Mouse (Mus musculus): ENCODE measurements around the gene Cops7a. TPM values are rescaled to one million over a fixed set of nuclear protein-coding genes. Genes with fewer than 3 reads are reported as not detected.
A peak's percentile ranks its signal among the peaks of the same experiment; 100 is the strongest.

Gene Cops7a
- polyA plus RNA-seq, 1 experiment from 2014 or later, result 112 TPM

- Histone ChIP-seq H3K4me1 (ENCODE audit: control insufficient read depth, insufficient read depth, low read length) (no peaks in the 10 kb centered on the region), H3K4me3 (ENCODE audit: low read depth, low read length) (no peak overlapping the region), H3K27ac (ENCODE audit: low read depth, low read length) (no peak overlapping the region), H3K36me3 (ENCODE audit: control insufficient read depth, insufficient read depth, low read length) (peaks cover 7% of the 10 kb centered on the region), H3K9me3 (ENCODE audit: control insufficient read depth, low read length) (no peaks in the 10 kb centered on the region), H3K9ac (ENCODE audit: low read length) (no peak overlapping the region), H3K4me2 (no peak overlapping the region), H3K27me3 (ENCODE audit: control insufficient read depth, insufficient read depth, low read length) (no peaks in the 10 kb centered on the region)
- DNase-seq (ENCODE audit: low spot score, missing footprints) (no peak), ATAC-seq (ENCODE audit: low FRiP score) (no peak)
- WGBS, result 94% methylated on average over 1 of the region's 1 CpGs
Observed at GRCm38 (mm10) chr6:124941679-124942078, 23.7 kb downstream of the Cops7a start.

GRCm38 (mm10) chr6:124938554-124938953, 26.8 kb downstream of the Cops7a start:
- Histone ChIP-seq H3K36me3 (ENCODE audit: control insufficient read depth, insufficient read depth, low read length) (peaks cover 29% of the 10 kb centered on the region), H3K9me3 (ENCODE audit: control insufficient read depth, low read length) (no peaks in the 10 kb centered on the region), H3K9ac (ENCODE audit: low read length) (no peak overlapping the region), H3K4me3 (ENCODE audit: low read depth, low read length) (no peak overlapping the region), H3K27ac (ENCODE audit: low read depth, low read length) (no peak overlapping the region), H3K4me2 (no peak overlapping the region), H3K4me1 (ENCODE audit: control insufficient read depth, insufficient read depth, low read length) (no peaks in the 10 kb centered on the region), H3K27me3 (ENCODE audit: control insufficient read depth, insufficient read depth, low read length) (no peaks in the 10 kb centered on the region)
- 95% methylated on average over 7 of the region's 7 CpGs for WGBS
- ATAC-seq (ENCODE audit: low FRiP score) (peak; percentile 22; the same call in 1 of the 2 replicates), DNase-seq (ENCODE audit: low spot score, missing footprints) (no peak)

DNA sequence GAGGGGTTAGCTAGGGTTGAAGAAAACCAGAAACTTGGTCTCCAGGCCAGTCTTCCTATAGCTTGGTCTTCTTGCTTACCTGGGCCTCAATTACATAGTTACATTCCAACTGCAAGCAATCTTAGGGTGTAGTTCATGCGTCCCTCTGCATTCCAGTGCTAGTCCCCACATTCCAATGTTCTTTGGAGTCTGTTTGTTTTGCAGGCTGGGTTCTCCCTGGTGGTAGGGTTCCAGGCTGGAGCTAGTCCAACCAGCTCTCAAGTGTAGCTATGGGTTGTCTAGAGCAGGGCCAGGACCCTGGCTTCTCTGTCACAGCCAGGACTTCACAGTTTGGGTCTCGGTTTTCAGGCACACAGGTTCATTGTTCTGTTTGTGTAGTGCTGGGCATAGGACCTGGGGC, 27.8 kb downstream of the Cops7a start:
- H3K27ac ChIP-seq (ENCODE audit: low read depth, low read length), result no peak overlapping the region
- H3K27me3 ChIP-seq (ENCODE audit: control insufficient read depth, insufficient read depth, low read length), result no peaks in the 10 kb centered on the region
- no peaks in the 10 kb centered on the region for H3K9me3 ChIP-seq (ENCODE audit: control insufficient read depth, low read length)
- H3K4me2 ChIP-seq, result no peak overlapping the region
- no peak overlapping the region for H3K9ac ChIP-seq (ENCODE audit: low read length)
- peaks cover 29% of the 10 kb centered on the region for H3K36me3 ChIP-seq (ENCODE audit: control insufficient read depth, insufficient read depth, low read length)
- no peak overlapping the region for H3K4me3 ChIP-seq (ENCODE audit: low read depth, low read length)
- DNase-seq (ENCODE audit: low spot score, missing footprints) (no peak), ATAC-seq (ENCODE audit: low FRiP score) (no peak)
- whole genome bisulfite sequencing, result 85% methylated on average over 2 of the region's 2 CpGs
- peaks cover 2% of the 10 kb centered on the region for H3K4me1 ChIP-seq (ENCODE audit: control insufficient read depth, insufficient read depth, low read length)

- no peak for ATAC-seq (ENCODE audit: low FRiP score)
- Histone ChIP-seq H3K9me3 (ENCODE audit: control insufficient read depth, low read length) (no peaks in the 10 kb centered on the region), H3K4me3 (ENCODE audit: low read depth, low read length) (no peak overlapping the region), H3K9ac (ENCODE audit: low read length) (no peak overlapping the region), H3K27me3 (ENCODE audit: control insufficient read depth, insufficient read depth, low read length) (no peaks in the 10 kb centered on the region), H3K4me1 (ENCODE audit: control insufficient read depth, insufficient read depth, low read length) (peaks cover 6% of the 10 kb centered on the region), H3K4me2 (no peak overlapping the region), H3K27ac (ENCODE audit: low read depth, low read length) (no peak overlapping the region), H3K36me3 (ENCODE audit: control insufficient read depth, insufficient read depth, low read length) (peaks cover 29% of the 10 kb centered on the region)
- no peak for DNase-seq (ENCODE audit: low spot score, missing footprints)
- 80% methylated on average over 1 of the region's 1 CpGs for WGBS
Observed at GRCm38 (mm10) chr6:124936681-124937080, 28.7 kb downstream of the Cops7a start.

DNA sequence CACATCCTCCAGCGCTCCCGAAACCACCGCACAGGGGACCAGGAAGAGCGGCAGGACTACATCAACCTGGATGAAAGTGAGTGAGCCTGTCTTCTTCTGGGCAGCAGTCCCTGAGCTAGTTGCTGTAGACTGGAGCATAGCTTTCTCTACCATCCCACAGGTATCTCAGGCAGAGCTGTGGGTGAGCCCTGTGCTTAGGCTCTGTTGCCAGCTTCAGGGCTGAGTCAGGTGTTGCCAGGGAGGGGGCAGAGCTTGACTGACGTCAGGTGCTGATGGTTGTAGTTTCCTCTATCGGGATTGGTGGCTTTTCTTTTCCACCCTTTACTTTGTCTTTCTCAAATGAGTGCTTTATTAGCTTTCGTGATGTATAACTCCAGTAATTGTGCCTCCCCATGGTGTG, 30.7 kb downstream of the Cops7a start:
- Histone ChIP-seq H3K27me3 (ENCODE audit: control insufficient read depth, insufficient read depth, low read length) (no peaks in the 10 kb centered on the region), H3K9ac (ENCODE audit: low read length) (no peak overlapping the region), H3K27ac (ENCODE audit: low read depth, low read length) (no peak overlapping the region), H3K4me1 (ENCODE audit: control insufficient read depth, insufficient read depth, low read length) (peaks cover 12% of the 10 kb centered on the region), H3K4me3 (ENCODE audit: low read depth, low read length) (no peak overlapping the region), H3K4me2 (no peak overlapping the region), H3K36me3 (ENCODE audit: control insufficient read depth, insufficient read depth, low read length) (peaks cover 29% of the 10 kb centered on the region), H3K9me3 (ENCODE audit: control insufficient read depth, low read length) (no peaks in the 10 kb centered on the region)
- DNase-seq (ENCODE audit: low spot score, missing footprints) (no peak), ATAC-seq (ENCODE audit: low FRiP score) (no peak)
- WGBS, result 95% methylated on average over 7 of the region's 7 CpGs

- Histone ChIP-seq H3K4me1 (ENCODE audit: control insufficient read depth, insufficient read depth, low read length) (peaks cover 12% of the 10 kb centered on the region), H3K9ac (ENCODE audit: low read length) (no peak overlapping the region), H3K4me2 (no peak overlapping the region), H3K4me3 (ENCODE audit: low read depth, low read length) (no peak overlapping the region), H3K27ac (ENCODE audit: low read depth, low read length) (no peak overlapping the region), H3K27me3 (ENCODE audit: control insufficient read depth, insufficient read depth, low read length) (no peaks in the 10 kb centered on the region), H3K36me3 (ENCODE audit: control insufficient read depth, insufficient read depth, low read length) (peaks cover 27% of the 10 kb centered on the region), H3K9me3 (ENCODE audit: control insufficient read depth, low read length) (no peaks in the 10 kb centered on the region)
- DNase-seq (ENCODE audit: low spot score, missing footprints) (no peak), ATAC-seq (ENCODE audit: low FRiP score) (no peak)
- WGBS, result 91% methylated on average over 3 of the region's 3 CpGs
Observed at GRCm38 (mm10) chr6:124933127-124933526, 32.2 kb downstream of the Cops7a start.

DNA sequence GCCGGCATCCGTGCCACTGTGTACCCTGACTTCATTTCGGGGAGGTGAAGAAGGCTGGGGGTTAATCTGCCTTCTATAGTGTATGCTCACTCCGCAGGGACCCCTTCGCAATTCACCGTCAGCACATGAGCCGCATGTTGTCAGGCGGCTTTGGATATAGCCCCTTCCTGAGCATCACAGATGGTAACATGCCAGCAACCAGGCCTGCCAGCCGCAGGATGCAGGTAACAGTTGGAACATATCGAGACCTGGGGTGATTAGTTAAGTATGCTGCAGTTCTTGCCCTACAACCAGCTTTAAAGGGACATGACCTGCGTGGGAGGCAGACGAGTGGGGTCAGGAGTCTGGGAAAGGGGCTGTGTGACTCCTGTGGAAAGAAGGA, 33.0 kb downstream of the Cops7a start:
- peak overlapping the region; percentile 91 for H3K4me3 ChIP-seq (ENCODE audit: low read depth, low read length)

DNA sequence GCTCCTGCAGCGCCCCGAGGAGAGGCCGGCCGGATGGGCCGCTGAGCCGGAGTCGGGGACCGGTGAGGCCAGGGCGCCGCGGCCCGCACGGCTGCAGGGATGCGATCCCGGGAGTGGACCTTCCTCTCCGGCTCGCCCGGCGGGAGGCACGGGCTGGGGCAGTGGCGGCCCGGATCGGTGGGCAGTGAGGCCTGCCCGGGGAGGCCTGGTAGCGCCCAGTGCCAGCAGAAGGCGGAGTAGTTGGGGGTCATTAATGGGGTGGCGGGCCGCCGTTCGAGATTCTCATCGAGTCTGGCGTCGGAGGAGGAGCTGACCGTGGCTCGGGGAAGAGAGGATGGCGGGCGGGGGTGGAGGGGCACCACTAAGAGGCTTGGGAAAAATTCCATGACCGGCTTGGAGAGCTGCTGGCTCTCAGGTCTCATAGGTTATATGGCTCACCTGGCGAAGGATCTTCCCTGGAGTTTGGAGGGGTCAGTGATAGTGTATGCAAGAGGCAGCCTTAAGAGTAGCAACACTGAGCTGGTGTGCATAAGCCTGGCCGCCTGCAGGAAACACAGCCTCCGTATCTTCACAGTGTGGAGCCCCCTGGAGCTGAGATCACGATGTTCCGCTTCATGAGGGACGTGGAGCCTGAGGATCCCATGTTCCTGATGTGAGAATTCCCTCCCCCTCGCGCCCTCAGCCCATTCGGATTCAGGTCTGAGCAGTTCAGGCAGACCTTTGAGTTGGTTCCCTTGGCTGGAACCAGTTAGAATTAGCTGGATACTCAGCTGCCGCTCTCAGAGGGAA, 33.6 kb downstream of the Cops7a start:
- WGBS, result 2% methylated on average over 47 of the region's 48 CpGs
- Histone ChIP-seq H3K27me3 (ENCODE audit: control insufficient read depth, insufficient read depth, low read length) (no peaks in the 10 kb centered on the region), H3K4me3 (ENCODE audit: low read depth, low read length) (peak overlapping the region; percentile 91), H3K4me1 (ENCODE audit: control insufficient read depth, insufficient read depth, low read length) (peaks cover 12% of the 10 kb centered on the region), H3K36me3 (ENCODE audit: control insufficient read depth, insufficient read depth, low read length) (peaks cover 22% of the 10 kb centered on the region), H3K9me3 (ENCODE audit: control insufficient read depth, low read length) (no peaks in the 10 kb centered on the region), H3K27ac (ENCODE audit: low read depth, low read length) (peak overlapping the region; percentile 89), H3K4me2 (peak overlapping the region; percentile 53), H3K9ac (ENCODE audit: low read length) (peak overlapping the region; percentile 88)
- DNase-seq (ENCODE audit: low spot score, missing footprints) (peak; percentile 94), ATAC-seq (ENCODE audit: low FRiP score) (peak; percentile 25)

More for the DNA sequence above, 33.0 kb downstream of the Cops7a start:
- H3K4me2 ChIP-seq, result peak overlapping the region; percentile 53
- H3K36me3 ChIP-seq (ENCODE audit: control insufficient read depth, insufficient read depth, low read length), result peaks cover 22% of the 10 kb centered on the region
- ATAC-seq (ENCODE audit: low FRiP score) (no peak), DNase-seq (ENCODE audit: low spot score, missing footprints) (no peak)
- H3K4me1 ChIP-seq (ENCODE audit: control insufficient read depth, insufficient read depth, low read length), result peaks cover 12% of the 10 kb centered on the region
- H3K9ac ChIP-seq (ENCODE audit: low read length), result peak overlapping the region; percentile 88
- H3K27me3 ChIP-seq (ENCODE audit: control insufficient read depth, insufficient read depth, low read length), result no peaks in the 10 kb centered on the region
- 52% methylated on average over 12 of the region's 12 CpGs for WGBS
- H3K9me3 ChIP-seq (ENCODE audit: control insufficient read depth, low read length), result no peaks in the 10 kb centered on the region
- H3K27ac ChIP-seq (ENCODE audit: low read depth, low read length), result no peak overlapping the region

DNA sequence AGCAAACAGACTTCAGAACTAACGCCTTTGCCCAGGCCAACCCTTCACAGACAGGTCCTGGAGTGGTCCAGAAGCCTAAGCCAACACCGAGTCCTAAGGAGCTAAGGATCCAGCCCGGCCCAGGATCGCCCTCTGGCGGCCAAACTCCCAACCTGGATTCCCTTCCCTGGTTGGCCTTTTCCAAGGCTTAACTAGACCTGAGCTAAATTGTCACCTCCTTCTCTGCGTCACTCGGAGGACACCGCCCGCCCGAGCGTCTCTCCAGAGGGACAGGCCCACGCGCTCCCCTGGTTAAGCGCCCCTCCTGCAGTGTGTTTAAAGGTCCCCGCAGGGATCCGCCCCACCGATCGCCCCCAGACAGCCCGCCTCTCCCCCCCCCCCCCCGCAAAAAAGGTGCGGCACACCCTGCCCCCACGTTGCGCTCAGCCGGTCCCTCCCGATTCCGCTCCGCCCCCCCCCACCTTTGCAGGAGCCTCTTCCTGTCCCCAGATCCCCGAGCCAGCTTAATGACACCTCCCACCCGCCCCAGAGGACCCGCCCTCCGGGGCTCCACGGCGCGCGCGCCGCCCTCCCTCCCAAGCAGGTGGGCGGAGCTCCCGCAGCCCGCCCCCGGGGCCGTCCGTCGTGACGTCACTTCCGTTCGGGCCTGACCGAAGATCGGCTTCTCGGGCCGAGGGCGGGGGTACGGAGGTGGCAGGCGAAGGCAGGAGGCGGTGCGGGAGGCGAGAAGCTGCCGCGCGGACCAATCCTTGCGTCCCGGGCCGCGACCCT, 34.4 kb downstream of the Cops7a start, which contains the start of gene Mlf2:
Gene Mlf2, plus strand, starts transcription at position 633 of the 771 bp plus-strand sequence.
- Histone ChIP-seq H3K4me1 (ENCODE audit: control insufficient read depth, insufficient read depth, low read length) (peaks cover 12% of the 10 kb centered on the region), H3K36me3 (ENCODE audit: control insufficient read depth, insufficient read depth, low read length) (peaks cover 17% of the 10 kb centered on the region), H3K27ac (ENCODE audit: low read depth, low read length) (peak within 1 kb of the TSS; percentile 89), H3K9ac (ENCODE audit: low read length) (peak within 1 kb of the TSS; percentile 88), H3K27me3 (ENCODE audit: control insufficient read depth, insufficient read depth, low read length) (no peaks in the 10 kb centered on the region), H3K9me3 (ENCODE audit: control insufficient read depth, low read length) (no peaks in the 10 kb centered on the region), H3K4me2 (peak within 1 kb of the TSS; percentile 53), H3K4me3 (ENCODE audit: low read depth, low read length) (peak within 1 kb of the TSS; percentile 91)
- peak; percentile 93 for ATAC-seq (ENCODE audit: low FRiP score)
- under 1% methylated on average over 40 of the region's 64 CpGs for WGBS
- DNase-seq (ENCODE audit: low spot score, missing footprints), result peak; percentile 100

All from midbrain, embryonic 11.5 days (tissue).